Mouse (Mus musculus): Measurements from ENCODE around the gene Atp1a1. TPM values are rescaled to one million over a fixed set of nuclear protein-coding genes. Genes with fewer than 3 reads are reported as not detected.

The Atp1a1 gene
- polyA plus RNA-seq (2016; fragmentation: Nextera tagmentation; extraction: Ambion mirVana), result 61.1 and 68.3 TPM in 2 replicates

DNA sequence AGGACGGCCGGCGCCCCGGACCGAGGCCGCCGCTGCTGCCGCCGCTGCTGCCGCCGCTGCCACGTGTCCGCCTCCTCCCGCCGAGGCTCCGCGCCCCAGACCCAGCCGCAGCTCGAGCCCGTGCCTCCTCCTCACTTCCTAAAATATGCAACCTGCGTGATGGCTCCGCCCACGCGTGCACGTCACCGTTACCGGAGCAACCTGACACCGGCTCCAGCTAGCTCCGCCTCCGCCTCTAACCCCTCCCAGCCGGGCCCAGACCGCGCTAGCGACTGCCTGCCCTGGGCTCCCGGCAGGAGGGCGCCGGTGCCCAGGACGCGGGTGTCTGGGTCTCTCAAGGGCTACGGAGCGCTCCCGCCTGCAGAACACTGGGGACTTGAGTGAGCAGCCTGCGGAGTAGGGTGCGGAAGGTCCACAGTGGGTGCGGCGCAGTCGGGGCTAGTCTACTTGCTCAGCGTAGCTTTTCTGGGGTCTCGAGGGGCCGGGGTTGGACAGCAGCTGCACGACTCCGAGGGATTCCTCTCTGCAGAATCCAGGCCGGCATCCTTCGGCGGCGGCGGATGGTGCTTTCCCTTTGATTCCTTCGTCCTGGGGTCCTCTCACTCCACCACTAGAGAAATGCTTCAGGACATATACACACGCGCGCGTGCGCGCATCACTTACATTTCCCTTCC, at the start of gene Atp1a1:
Gene Atp1a1 (minus strand): TSS at position 135 of the 674 bp plus-strand sequence.
- Histone ChIP-seq H3K4me1 (peaks cover 44% of the 10 kb centered on the region), H3K36me3 (no peaks in the 10 kb centered on the region), H3K4me3 (peak within 1 kb of the TSS; percentile 84), H3K9me3 (no peaks in the 10 kb centered on the region), H3K9ac (peak within 1 kb of the TSS; percentile 91), H3K4me2 (replicated peaks) (peak within 1 kb of the TSS; percentile 71), H3K27me3 (replicated peaks) (no peaks in the 10 kb centered on the region), H3K27ac (peak within 1 kb of the TSS; percentile 96)
- ATAC-seq (ENCODE audit: low FRiP score, low read depth), result peak; percentile 97
- WGBS, result under 1% methylated on average over 64 of the region's 64 CpGs

DNA sequence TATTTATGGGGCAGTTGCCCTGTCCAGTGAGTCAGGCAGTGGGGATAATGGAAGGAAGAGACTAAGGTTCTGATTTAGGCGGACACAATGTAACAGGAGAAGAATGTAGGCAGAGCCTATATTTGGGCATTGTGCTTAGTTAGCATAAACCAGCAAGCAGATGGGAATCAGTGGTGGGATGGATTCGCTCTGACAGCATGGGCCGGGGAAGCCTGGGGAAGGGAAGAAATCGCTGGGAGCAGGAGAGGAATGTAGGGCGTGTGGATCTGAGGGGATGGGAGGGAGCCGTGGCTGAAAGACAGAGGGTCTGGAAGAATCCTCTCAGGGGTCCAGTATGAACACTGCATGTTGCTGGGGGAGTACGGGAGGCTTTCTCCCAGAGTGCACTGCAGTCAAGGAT, 49.0 kb upstream of the Atp1a1 start:
- ATAC-seq (ENCODE audit: low FRiP score, low read depth), result no peak
- 62% methylated on average over 7 of the region's 7 CpGs for WGBS
- H3K4me3 ChIP-seq, result no peak overlapping the region

DNA sequence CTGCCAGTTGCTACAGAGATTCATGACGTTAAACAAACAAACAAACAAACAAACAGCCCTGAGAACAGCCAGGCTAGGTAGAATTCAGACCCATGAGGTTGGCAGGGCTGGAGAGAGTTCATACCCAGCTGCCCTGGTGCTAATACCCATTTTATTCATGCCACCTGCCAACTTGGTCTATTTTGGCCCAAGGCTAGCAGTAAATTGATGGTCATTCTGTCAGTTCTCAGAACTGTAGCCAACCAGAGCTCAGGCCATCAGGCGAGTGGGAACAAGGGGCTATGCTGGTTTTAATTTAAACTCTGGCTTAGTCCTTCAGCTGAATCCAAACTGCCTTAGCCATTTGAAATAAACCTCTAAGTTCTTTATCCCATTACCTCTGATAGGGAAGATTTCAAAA, 48.5 kb upstream of the Atp1a1 start:
- H3K4me2 ChIP-seq (replicated peaks), result no peak overlapping the region
- peaks cover 2% of the 10 kb centered on the region; the same call in 1 of the 2 replicates for H3K4me1 ChIP-seq
- no peaks in the 10 kb centered on the region for H3K27me3 ChIP-seq (replicated peaks)
- no peaks in the 10 kb centered on the region for H3K36me3 ChIP-seq
- no peak overlapping the region for H3K4me3 ChIP-seq
- ATAC-seq (ENCODE audit: low FRiP score, low read depth), result no peak
- no peaks in the 10 kb centered on the region for H3K9me3 ChIP-seq
- H3K9ac ChIP-seq, result no peak overlapping the region
- WGBS, result 62% methylated on average over 2 of the region's 2 CpGs
- H3K27ac ChIP-seq, result no peak overlapping the region

More for the DNA sequence above, 49.0 kb upstream of the Atp1a1 start:
- Histone ChIP-seq H3K4me1 (peaks cover 2% of the 10 kb centered on the region; the same call in 1 of the 2 replicates), H3K9ac (no peak overlapping the region), H3K36me3 (no peaks in the 10 kb centered on the region), H3K27ac (no peak overlapping the region), H3K4me2 (replicated peaks) (no peak overlapping the region), H3K9me3 (no peaks in the 10 kb centered on the region), H3K27me3 (replicated peaks) (no peaks in the 10 kb centered on the region)

DNA sequence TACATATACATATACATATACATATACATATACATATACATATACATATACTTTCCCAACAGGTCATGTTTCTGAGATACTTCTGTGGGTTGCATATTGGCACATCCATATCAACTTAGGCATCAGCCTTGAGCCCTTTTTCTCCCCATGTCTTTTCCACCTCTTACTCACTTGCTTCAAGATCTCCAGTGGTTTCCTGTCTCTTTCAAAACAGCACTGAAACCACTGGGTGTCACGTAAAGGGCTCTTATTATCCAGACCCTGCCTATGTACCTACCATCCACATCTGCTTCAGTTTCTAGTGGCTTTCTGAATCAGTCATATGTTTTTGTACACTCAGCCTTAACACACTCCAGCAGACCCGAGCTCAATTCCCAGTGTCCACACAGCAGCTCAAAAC, 45.8 kb upstream of the Atp1a1 start:
- 79% methylated on average over 2 of the region's 2 CpGs for WGBS
- Histone ChIP-seq H3K36me3 (no peaks in the 10 kb centered on the region), H3K27ac (no peak overlapping the region), H3K9ac (no peak overlapping the region), H3K4me3 (no peak overlapping the region), H3K9me3 (no peaks in the 10 kb centered on the region), H3K4me2 (replicated peaks) (no peak overlapping the region), H3K27me3 (replicated peaks) (no peaks in the 10 kb centered on the region), H3K4me1 (peaks cover 2% of the 10 kb centered on the region; the same call in 1 of the 2 replicates)
- ATAC-seq (ENCODE audit: low FRiP score, low read depth), result no peak

DNA sequence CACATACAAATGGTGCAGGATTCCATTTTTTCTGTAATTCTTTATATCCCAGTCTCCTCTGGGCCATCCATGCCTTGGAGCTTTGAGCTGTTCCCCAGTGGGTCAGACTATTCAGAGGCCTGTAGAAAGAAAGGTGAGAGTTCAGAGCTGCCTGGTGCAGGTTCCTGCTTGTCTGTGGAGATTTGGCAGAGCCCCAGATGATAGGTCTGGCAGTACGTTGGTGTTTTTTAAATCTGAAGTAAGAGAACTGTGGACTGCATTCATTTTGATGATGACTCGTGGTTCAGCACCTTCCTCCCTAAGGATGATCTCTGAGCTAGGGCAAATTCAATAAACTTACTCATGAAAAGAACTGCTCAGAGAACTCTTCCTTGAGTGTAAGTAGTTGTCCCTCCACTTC, 44.8 kb upstream of the Atp1a1 start:
- 87% methylated on average over 2 of the region's 2 CpGs for WGBS
- Histone ChIP-seq H3K9me3 (no peaks in the 10 kb centered on the region), H3K27me3 (replicated peaks) (no peaks in the 10 kb centered on the region), H3K9ac (no peak overlapping the region), H3K4me3 (no peak overlapping the region), H3K27ac (no peak overlapping the region), H3K4me1 (peaks cover 2% of the 10 kb centered on the region; the same call in 1 of the 2 replicates), H3K36me3 (no peaks in the 10 kb centered on the region), H3K4me2 (replicated peaks) (no peak overlapping the region)
- ATAC-seq (ENCODE audit: low FRiP score, low read depth), result no peak

DNA sequence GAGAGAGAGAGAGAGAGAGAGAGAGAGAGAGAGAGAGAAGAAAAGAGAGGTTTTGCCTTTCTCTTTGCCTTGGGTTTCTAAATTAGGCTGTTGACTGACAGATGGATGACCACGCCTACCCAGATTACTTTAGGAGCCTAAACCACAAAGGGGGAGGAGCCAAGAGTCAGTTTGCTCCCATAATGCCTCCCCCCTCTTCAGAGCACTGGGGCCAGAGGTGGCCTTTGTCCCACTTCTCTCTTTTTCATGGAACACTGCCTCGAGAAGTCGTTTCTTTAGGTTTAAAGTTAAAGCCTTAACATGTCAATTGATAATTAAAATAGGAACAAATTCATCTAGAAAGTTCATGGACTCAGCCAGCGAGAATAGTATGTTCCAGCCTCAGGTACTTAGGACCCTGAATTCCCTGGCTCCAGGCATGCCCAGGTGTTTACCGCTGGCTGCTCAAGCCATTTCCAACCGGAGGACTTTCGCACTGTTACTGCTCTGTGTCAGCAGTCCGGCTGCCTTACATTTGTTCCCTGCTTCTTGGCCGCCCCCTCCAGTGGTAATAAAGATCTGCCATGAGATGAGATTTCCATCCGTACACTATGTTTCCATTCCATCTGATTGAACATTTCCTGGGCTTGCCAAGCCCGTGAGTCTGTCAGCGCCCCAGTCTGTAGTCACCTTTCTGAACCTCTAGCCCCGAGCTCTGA, 43.8 kb upstream of the Atp1a1 start:
- no peak overlapping the region for H3K4me3 ChIP-seq
- H3K27ac ChIP-seq, result no peak overlapping the region
- H3K9me3 ChIP-seq, result no peaks in the 10 kb centered on the region
- WGBS, result 74% methylated on average over 13 of the region's 13 CpGs
- peaks cover 2% of the 10 kb centered on the region; the same call in 1 of the 2 replicates for H3K4me1 ChIP-seq
- H3K4me2 ChIP-seq (replicated peaks), result no peak overlapping the region
- no peaks in the 10 kb centered on the region for H3K36me3 ChIP-seq
- no peak overlapping the region for H3K9ac ChIP-seq
- no peaks in the 10 kb centered on the region for H3K27me3 ChIP-seq (replicated peaks)
- ATAC-seq (ENCODE audit: low FRiP score, low read depth), result no peak

DNA sequence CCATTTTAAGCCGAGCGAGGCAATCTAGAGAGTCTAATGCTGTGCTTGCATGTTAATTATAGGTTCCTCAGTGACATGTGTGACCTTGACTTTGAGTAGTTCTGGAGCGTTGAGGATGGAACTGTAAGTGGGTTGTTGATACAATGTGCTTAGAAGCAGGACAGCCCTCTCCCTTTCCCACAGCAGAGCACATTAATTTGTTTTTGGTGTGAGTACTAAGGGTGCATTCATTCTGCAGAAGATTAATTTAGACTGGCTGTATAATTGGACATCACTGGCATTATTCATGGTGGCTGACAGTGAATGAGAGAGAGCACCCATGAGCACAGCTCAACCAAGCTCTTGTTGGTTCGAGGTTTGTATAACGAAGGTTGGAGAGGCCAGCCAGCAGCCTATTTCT, 42.3 kb upstream of the Atp1a1 start:
- no peak overlapping the region for H3K4me3 ChIP-seq
- no peak overlapping the region for H3K9ac ChIP-seq
- H3K27ac ChIP-seq, result no peak overlapping the region
- no peaks in the 10 kb centered on the region for H3K4me1 ChIP-seq
- no peak for ATAC-seq (ENCODE audit: low FRiP score, low read depth)
- no peak overlapping the region for H3K4me2 ChIP-seq (replicated peaks)
- no peaks in the 10 kb centered on the region for H3K36me3 ChIP-seq
- no peaks in the 10 kb centered on the region for H3K9me3 ChIP-seq
- WGBS, result 65% methylated on average over 5 of the region's 5 CpGs
- no peaks in the 10 kb centered on the region for H3K27me3 ChIP-seq (replicated peaks)

DNA sequence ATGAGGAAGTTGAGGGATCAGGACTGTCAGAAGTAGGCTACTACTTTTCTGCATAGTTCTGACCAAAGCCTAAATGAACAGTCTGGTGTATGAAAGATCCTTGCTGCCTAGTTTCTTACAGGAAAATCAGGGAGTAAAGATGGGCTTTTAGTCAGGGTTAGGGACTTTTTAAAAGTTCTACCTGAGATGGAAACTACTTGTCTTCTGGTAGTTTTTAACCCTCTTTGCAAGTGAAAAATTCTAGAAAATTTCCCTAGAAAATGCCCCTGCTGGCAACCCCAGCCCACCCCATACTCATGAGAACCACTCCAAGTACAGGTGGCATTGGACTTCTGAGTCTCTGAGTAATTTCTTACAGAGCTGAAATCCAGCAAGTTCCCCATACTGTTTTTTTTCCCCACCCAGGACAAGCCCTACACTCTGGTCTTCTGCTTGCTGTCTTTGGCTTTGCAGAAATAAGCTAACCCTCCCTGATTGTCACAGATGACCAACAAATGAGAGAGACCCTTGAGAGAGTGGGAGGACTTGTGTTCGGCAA, 41.2 kb upstream of the Atp1a1 start:
- Histone ChIP-seq H3K4me3 (no peak overlapping the region), H3K27ac (no peak overlapping the region), H3K36me3 (no peaks in the 10 kb centered on the region), H3K9me3 (no peaks in the 10 kb centered on the region), H3K9ac (no peak overlapping the region), H3K27me3 (replicated peaks) (no peaks in the 10 kb centered on the region), H3K4me1 (no peaks in the 10 kb centered on the region), H3K4me2 (replicated peaks) (no peak overlapping the region)
- no peak for ATAC-seq (ENCODE audit: low FRiP score, low read depth)
- WGBS, result 86% methylated on average over 1 of the region's 1 CpGs

DNA sequence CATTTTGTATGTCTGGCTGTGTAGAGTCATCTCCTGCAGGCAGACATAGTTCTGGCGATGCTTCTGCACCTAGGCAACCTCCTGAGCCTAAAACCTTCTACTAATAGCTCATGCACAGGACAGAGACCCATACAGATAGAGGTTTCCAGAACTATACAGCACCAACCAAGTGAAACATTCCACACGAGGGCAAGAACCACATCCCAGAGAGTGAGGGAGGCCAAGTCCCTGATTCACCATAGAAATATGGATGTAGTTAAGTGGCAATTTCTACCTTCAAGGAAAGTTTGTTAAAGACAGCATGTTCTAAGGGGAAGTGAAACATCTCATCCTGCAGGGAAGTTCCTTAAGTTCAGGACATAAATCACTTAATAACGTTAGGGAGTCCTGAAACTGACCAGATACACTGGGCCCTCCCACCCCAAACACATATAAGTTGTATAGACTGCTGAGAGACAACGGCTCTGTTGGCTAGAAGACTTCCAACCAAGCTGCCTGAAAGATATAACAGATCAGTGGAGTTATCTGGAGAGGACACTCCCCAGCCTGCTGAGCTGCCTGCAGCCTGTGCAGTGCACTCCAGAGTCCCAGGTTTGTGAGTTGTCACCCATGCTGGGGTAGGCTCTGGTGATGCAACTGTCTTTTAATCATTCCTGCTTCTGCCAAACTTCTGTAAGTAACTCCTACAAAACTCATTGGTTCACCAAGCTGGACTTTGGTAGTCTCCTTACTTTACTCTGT, 39.7 kb upstream of the Atp1a1 start:
- no peaks in the 10 kb centered on the region for H3K4me1 ChIP-seq
- ATAC-seq (ENCODE audit: low FRiP score, low read depth), result no peak
- 80% methylated on average over 4 of the region's 4 CpGs for WGBS
- no peak overlapping the region for H3K4me3 ChIP-seq
- H3K4me2 ChIP-seq (replicated peaks), result no peak overlapping the region
- H3K36me3 ChIP-seq, result no peaks in the 10 kb centered on the region
- no peaks in the 10 kb centered on the region for H3K27me3 ChIP-seq (replicated peaks)
- H3K27ac ChIP-seq, result no peak overlapping the region
- H3K9me3 ChIP-seq, result no peaks in the 10 kb centered on the region
- no peak overlapping the region for H3K9ac ChIP-seq

DNA sequence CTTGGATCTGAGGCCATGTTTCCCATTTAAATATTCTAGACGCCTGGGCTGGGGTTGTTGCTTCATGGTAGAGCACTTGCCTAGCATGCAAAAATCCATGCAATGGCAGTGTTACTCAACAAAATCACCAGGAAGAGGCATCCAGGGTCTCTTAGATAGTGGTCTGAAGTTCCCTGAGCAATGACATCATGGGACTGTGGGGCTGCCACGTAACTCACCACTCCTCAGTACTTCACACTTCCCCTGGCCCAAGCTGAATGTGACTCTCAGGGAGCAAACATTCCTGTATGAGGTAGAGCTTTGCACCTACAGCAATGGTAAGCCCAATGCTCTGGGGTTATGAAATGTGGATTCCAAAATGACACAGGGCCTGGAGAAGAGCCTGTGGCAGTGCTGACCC, 38.8 kb upstream of the Atp1a1 start:
- WGBS, result 75% methylated on average over 2 of the region's 2 CpGs
- Histone ChIP-seq H3K9ac (no peak overlapping the region), H3K4me1 (no peaks in the 10 kb centered on the region), H3K27ac (no peak overlapping the region), H3K4me3 (no peak overlapping the region), H3K4me2 (replicated peaks) (no peak overlapping the region), H3K36me3 (no peaks in the 10 kb centered on the region), H3K27me3 (replicated peaks) (no peaks in the 10 kb centered on the region), H3K9me3 (no peaks in the 10 kb centered on the region)
- ATAC-seq (ENCODE audit: low FRiP score, low read depth), result no peak

DNA sequence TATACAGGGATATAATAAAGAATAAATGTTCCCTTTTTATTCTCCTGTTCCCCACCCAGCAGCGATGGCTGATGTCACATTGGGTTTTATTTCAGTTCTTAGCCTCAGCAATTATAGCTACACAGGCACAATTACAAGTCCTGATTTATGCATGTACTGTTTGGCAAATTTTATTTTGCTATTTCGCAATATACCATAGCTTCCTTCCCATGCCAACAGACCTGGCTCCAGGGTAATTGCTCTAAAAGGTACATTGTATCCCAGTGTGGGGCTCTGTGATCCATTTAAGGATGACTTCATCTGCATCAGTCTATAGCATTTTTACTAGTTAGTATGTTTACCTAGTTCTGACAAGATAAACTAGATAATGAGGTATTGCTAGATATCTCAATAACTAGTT, 33.7 kb upstream of the Atp1a1 start:
- H3K27ac ChIP-seq, result no peak overlapping the region
- H3K9ac ChIP-seq, result no peak overlapping the region
- 91% methylated on average over 2 of the region's 2 CpGs for WGBS
- H3K4me3 ChIP-seq, result no peak overlapping the region
- H3K4me2 ChIP-seq (replicated peaks), result no peak overlapping the region
- H3K36me3 ChIP-seq, result no peaks in the 10 kb centered on the region
- no peak for ATAC-seq (ENCODE audit: low FRiP score, low read depth)
- H3K27me3 ChIP-seq (replicated peaks), result no peaks in the 10 kb centered on the region
- H3K9me3 ChIP-seq, result no peaks in the 10 kb centered on the region
- no peaks in the 10 kb centered on the region for H3K4me1 ChIP-seq

DNA sequence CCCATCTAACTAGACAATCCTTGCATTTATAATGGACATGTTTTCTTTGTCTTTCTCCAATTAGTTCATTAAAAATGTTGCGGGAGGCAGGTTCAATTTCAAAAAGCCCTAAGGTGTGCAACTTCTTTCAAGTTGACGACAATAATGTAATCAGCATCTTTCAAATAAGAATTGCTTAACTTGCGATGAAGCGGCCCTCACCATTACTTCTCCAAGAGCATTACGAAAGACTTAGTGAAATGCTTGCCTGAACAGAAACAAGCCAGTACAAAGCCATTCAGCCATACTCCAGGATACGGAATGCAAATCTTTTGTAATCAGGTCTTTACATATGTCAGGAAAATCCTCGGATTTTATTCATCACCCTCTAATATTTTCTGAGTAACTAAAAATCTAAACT, 32.0 kb upstream of the Atp1a1 start:
- no peak overlapping the region for H3K9ac ChIP-seq
- WGBS, result 92% methylated on average over 7 of the region's 7 CpGs
- no peaks in the 10 kb centered on the region for H3K36me3 ChIP-seq
- H3K4me2 ChIP-seq (replicated peaks), result no peak overlapping the region
- no peaks in the 10 kb centered on the region for H3K27me3 ChIP-seq (replicated peaks)
- no peak for ATAC-seq (ENCODE audit: low FRiP score, low read depth)
- H3K9me3 ChIP-seq, result no peaks in the 10 kb centered on the region
- H3K4me1 ChIP-seq, result no peaks in the 10 kb centered on the region
- no peak overlapping the region for H3K27ac ChIP-seq
- no peak overlapping the region for H3K4me3 ChIP-seq
